Mouse (Mus musculus) kidney, adult 2 months (tissue): ENCODE data around the gene Gm11077. TPM values are rescaled to one million over a fixed set of nuclear protein-coding genes. Genes with fewer than 3 reads are reported as not detected.

Experiments
- DNase-seq: peaks from one replicate; pipeline ENCODE4 v3.0.0; 2021
- H3K27ac ChIP-seq: fragments of 200-500 bp; 2 replicates; pipeline ENCODE4 v1.5.1; 2012; ENCODE audit warnings: low read depth, low read length, control low read depth, inconsistent platforms; ENCODE audit not compliant: insufficient read depth
- H3K27me3 ChIP-seq: fragments of 200-500 bp; replicated peaks from 2 replicates; pipeline ENCODE4 v1.6.1; 2012; ENCODE audit warnings: mild to moderate bottlenecking, moderate library complexity, low read length, inconsistent platforms; ENCODE audit not compliant: control insufficient read depth, insufficient read depth
- H3K36me3 ChIP-seq: fragments of 200-500 bp; 2 replicates; pipeline ENCODE4 v1.6.1; 2012; ENCODE audit warnings: mild to moderate bottlenecking, moderate library complexity, low read length, inconsistent platforms; ENCODE audit not compliant: control insufficient read depth, insufficient read depth
- H3K4me1 ChIP-seq: fragments of 200-500 bp; 2 replicates; pipeline ENCODE4 v1.6.1; 2011; ENCODE audit warnings: low read length; ENCODE audit not compliant: control insufficient read depth, insufficient read depth
- H3K4me3 ChIP-seq: fragments of 200-500 bp; 2 replicates; pipeline ENCODE4 v1.5.1; 2011; ENCODE audit warnings: mild to moderate bottlenecking, low read depth, low read length, control low read depth; ENCODE audit not compliant: insufficient read depth
- CTCF ChIP-seq: fragments of 200-500 bp; conservative IDR thresholded peaks from 2 replicates; pipeline ENCODE4 v1.5.1; 2011; ENCODE audit warnings: low read depth, mild to moderate bottlenecking, control low read depth, low read length, moderate library complexity, mixed read lengths; ENCODE audit not compliant: insufficient read depth, insufficient read length
- POLR2A ChIP-seq: fragments of 200-500 bp; IDR thresholded peaks from one replicate; pipeline ENCODE4 v1.6.1; 2011; ENCODE audit warnings: low read depth, low read length, control low read depth
- WGBS: fragments of 180-500 bp; shearing (Covaris S2); methylation state at CpG from one replicate; pipeline ENCODE4 v1.1.7; 2018; 5-methylcytosine and 5-hydroxymethylcytosine counted together
- polyA plus RNA-seq: library from polyadenylated mRNA; depleted of rRNA; stranded (reverse); fragments of >200 nt; gene quantifications from 2 replicates; pipeline ENCODE4 v1.2.3, GENCODE M21; 2012; rRNA removed

Gene Gm11077
- polyA plus RNA-seq, 1 experiment, result not detected

- Histone ChIP-seq H3K4me1 (no peaks in the 10 kb centered on the region), H3K27ac (no peak overlapping the region), H3K27me3 (no peaks in the 10 kb centered on the region), H3K36me3 (no peaks in the 10 kb centered on the region), H3K4me3 (no peak overlapping the region)
- 98% methylated on average over 6 of the region's 6 CpGs for WGBS
- TF ChIP-seq CTCF, result no peak
- no peak for TF ChIP-seq POLR2A
- DNase-seq, result no peak
These were observed 53.4 kb downstream of the Gm11077 start for GRCm38 (mm10) chr6:140782524-140782923.

- H3K27ac ChIP-seq, result no peak overlapping the region
These were observed 57.0 kb downstream of the Gm11077 start for GRCm38 (mm10) chr6:140786058-140786457.

GRCm38 (mm10) chr6:140789850-140790249, 60.8 kb downstream of the Gm11077 start:
- DNase-seq, result peak; percentile 9

More at GRCm38 (mm10) chr6:140786058-140786457, 57.0 kb downstream of the Gm11077 start:
- Histone ChIP-seq H3K4me1 (no peaks in the 10 kb centered on the region), H3K4me3 (no peak overlapping the region), H3K36me3 (no peaks in the 10 kb centered on the region), H3K27me3 (no peaks in the 10 kb centered on the region)
- WGBS, result 30% methylated on average over 2 of the region's 2 CpGs
- TF ChIP-seq CTCF, result no peak
- TF ChIP-seq POLR2A, result no peak
- DNase-seq, result peak; percentile 73

GRCm38 (mm10) chr6:140793676-140794262, 64.7 kb downstream of the Gm11077 start:
- DNase-seq, result no peak
- TF ChIP-seq CTCF (no peak), POLR2A (no peak)
- Histone ChIP-seq H3K36me3 (no peaks in the 10 kb centered on the region), H3K27ac (no peak overlapping the region), H3K4me3 (no peak overlapping the region), H3K4me1 (no peaks in the 10 kb centered on the region), H3K27me3 (no peaks in the 10 kb centered on the region)
- WGBS, result 88% methylated on average over 6 of the region's 6 CpGs

More at GRCm38 (mm10) chr6:140789850-140790249, 60.8 kb downstream of the Gm11077 start:
- whole genome bisulfite sequencing, result 41% methylated on average over 3 of the region's 3 CpGs
- H3K27ac ChIP-seq, result no peak overlapping the region
- no peak for TF ChIP-seq POLR2A
- peak; percentile 50 for TF ChIP-seq CTCF
- no peaks in the 10 kb centered on the region for H3K36me3 ChIP-seq
- no peak overlapping the region for H3K4me3 ChIP-seq
- no peaks in the 10 kb centered on the region for H3K4me1 ChIP-seq
- no peaks in the 10 kb centered on the region for H3K27me3 ChIP-seq

GRCm38 (mm10) chr6:140798841-140799240, 69.8 kb downstream of the Gm11077 start:
- 0 out of 2 replicates have a peak, but pooled peaks have one; percentile 7 for TF ChIP-seq CTCF
- no peak for TF ChIP-seq POLR2A

GRCm38 (mm10) chr6:140799435-140800040, 70.5 kb downstream of the Gm11077 start:
- DNase-seq, result no peak
- H3K36me3 ChIP-seq, result no peaks in the 10 kb centered on the region
- no peak for TF ChIP-seq CTCF
- no peak for TF ChIP-seq POLR2A
- no peak overlapping the region for H3K4me3 ChIP-seq
- no peaks in the 10 kb centered on the region for H3K27me3 ChIP-seq
- H3K27ac ChIP-seq, result no peak overlapping the region
- no peaks in the 10 kb centered on the region for H3K4me1 ChIP-seq
- WGBS, result 80% methylated on average over 16 of the region's 16 CpGs

More at GRCm38 (mm10) chr6:140798841-140799240, 69.8 kb downstream of the Gm11077 start:
- Histone ChIP-seq H3K27ac (no peak overlapping the region), H3K36me3 (no peaks in the 10 kb centered on the region), H3K27me3 (no peaks in the 10 kb centered on the region), H3K4me3 (no peak overlapping the region), H3K4me1 (no peaks in the 10 kb centered on the region)
- DNase-seq, result no peak
- WGBS, result 79% methylated on average over 3 of the region's 3 CpGs

- Histone ChIP-seq H3K36me3 (no peaks in the 10 kb centered on the region), H3K4me3 (no peak overlapping the region), H3K4me1 (no peaks in the 10 kb centered on the region), H3K27ac (no peak overlapping the region), H3K27me3 (no peaks in the 10 kb centered on the region)
- no peak for DNase-seq
- no peak for TF ChIP-seq CTCF
- no peak for TF ChIP-seq POLR2A
- WGBS, result 80% methylated on average over 4 of the region's 4 CpGs
These were observed 71.5 kb downstream of the Gm11077 start for GRCm38 (mm10) chr6:140800587-140800986.

Other genes with a start within 250 kb of the Gm11077 start
- gene Aebp2, start 106.6 kb upstream of the Gm11077 start, polyA plus RNA-seq, result 23.4 and 23.9 TPM in 2 replicates